Mouse (Mus musculus): ENCODE measurements around the gene Eif5a.
A peak's percentile ranks its signal among the peaks of the same experiment; 100 is the strongest.

Eif5a gene

DNA sequence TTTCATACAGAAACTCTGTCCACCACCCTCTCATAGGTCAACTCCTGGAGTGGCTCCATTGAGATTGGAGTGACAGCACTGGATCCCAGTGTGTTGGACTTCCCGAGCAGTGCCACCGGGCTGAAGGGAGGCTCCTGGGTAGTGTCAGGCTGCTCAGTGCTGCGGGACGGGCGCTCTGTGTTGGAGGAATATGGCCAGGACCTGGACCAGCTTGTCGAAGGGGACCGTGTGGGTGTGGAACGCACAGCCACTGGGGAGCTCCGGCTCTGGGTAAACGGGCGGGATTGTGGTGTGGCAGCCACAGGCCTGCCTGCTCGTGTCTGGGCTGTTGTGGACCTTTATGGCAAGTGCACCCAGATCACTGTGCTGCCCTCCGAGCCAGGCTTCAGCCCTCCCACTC lies 18.8 kb downstream of the Eif5a start:
- DNase-seq (ENCODE audit: low spot score), result no peak

DNA sequence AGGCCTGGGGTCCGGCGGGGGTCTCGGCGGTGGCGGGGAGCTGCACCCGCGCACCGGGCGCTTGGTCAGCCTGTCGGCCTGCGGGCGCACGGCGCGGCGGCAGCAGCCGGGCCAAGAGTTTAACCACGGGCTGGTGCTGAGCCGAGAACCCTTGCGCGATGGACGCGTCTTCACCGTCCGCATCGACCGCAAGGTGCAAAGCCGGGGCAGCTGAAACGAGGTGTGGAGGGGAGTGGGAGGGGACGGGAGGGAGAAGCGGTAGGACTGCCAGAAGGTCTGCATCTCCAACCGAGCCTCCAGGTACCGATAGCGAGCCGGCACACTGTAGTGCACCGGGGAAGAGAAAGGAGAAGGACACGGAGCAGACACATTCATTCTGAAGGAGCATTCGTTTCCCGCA lies 19.8 kb downstream of the Eif5a start:
- no peak for DNase-seq (ENCODE audit: low spot score)

DNA sequence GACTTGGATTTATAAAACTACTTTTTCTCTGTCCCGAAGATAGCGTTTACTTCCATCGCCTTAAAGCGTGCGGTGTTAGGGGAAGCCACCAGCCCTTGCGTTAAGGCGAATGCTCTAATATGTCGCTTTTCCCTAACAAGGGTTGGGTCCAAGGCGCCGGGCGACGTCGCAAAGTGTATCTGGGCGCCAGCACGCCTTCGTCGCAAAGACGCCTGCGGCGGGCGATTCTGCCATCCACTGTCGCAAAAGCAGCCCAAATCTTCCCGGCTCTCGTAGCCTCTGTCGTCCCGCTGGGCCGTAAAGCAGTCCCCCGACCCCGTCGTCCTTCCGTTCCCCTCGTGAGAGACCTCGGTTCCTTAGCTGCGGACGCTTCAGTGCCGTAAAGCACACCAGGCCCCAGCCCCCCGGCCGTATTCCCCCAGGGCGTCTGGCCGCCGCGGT lies 20.3 kb downstream of the Eif5a start:
- DNase-seq (ENCODE audit: low spot score), result peak; percentile 90

DNA sequence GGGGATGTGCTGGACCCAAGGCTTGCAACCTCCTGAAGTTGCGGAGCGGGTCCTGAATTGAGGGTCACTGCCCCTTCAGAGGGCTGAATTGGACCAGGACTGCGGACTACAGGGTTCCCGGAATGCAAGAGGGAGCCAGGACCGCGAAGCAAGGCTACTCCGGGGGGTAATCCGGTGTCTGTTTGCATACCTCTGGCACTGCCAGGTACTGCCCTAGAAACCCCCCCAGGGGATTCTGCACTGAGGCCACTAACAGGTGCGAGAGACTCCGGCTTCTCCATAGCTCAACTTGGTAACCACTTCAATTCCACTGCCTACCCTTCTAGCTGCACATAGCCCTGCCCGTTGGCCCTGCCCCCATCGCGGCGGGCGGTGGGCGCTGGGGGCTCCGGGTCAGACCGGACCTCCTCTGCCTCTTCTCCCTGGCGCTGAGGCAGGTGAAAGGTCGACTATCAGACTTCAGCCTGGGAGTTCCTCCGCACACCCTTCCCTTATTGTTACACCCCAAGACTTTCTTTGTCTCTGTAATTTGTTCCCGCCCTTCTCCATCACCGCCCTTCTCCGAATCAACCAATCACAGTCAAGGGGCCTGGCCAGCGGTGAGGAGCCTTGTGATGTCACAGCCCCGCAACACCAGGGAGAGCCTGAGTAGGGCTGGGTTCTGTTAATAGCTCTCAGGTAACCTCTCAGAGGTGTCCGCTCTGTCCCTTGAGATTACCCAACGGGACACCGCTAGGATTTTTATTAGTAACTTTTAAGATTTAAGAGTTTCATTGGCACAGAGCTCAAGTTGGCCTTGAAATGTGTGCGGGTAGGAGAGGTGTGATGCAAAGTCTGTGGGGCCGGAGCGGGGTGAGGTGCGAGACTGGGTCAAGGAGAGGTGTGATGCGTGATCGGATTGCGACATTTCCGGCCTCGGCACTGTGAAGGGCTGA lies 21.0 kb downstream of the Eif5a start, which contains the start of the genes 2810408A11Rik and Neurl4:
2810408A11Rik (minus strand) TSS at position 517 of the 935 bp plus-strand sequence.
Neurl4 (plus strand) TSS at position 602 of the 935 bp plus-strand sequence.
- peak; percentile 84 for DNase-seq (ENCODE audit: low spot score)

DNA sequence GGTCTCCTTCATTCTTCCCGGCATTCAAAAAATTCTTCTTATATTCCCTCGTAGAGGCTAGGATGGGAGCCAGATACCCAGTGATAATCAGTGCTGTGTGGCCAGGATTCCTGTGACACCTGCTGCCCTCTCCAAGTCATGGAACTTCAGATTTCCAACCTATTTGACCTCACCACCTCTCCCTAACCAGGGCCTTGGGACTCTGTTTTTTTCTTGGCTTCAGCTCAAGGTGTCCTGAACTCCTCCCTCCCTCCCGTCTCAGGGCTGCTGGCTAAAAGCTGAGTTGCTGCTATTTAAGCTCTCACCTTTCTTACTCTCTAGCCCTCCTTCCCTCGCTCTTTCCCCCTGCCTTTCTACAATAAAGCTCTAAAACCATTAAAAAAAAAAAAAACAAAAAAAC lies 21.9 kb downstream of the Eif5a start:
- no peak for DNase-seq (ENCODE audit: low spot score)

DNA sequence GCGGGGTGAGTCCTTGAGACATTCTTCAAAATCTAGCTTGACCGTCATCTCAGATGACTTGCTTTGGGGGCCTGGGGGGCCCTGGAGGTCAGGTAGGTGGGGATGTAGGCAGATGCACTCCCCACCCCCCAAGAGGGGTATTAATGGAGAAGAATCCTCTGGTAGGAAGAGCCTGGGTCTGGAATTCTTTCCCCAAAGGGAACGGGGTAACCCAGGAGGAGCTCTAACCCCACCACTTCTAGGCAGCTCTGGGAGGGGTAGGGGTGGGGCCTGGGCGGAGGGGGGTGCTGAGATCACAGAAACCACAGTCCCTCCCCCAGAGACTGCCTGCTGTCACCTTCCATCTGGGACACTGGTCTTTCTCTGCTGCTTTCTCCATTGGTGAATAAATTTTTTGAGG lies 26.5 kb downstream of the Eif5a start, which contains the start of gene Acap1:
Acap1 (minus strand) TSS at position 249 of the 400 bp plus-strand sequence.
- DNase-seq (ENCODE audit: low spot score), result no peak

DNA sequence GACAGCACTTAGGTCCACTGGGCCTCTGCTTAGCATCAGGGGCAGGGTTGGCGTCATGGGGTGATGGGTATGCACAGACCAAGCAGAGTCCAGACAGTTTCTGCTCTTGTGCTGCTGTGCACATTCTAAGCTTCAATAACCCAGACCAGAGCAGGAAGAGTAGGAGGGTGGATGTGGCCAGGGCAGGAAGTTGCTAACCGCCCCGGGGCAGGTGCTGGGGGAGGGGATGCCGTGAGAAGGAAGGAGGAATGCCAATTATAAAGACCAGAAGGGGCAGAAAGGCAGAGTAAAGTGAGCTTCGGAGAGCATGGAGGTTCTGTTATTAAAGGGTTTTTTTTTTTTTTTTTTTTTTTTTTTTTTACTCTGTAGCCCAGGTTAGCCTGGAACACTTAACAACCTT lies 27.1 kb downstream of the Eif5a start:
- no peak for DNase-seq (ENCODE audit: low spot score)

DNA sequence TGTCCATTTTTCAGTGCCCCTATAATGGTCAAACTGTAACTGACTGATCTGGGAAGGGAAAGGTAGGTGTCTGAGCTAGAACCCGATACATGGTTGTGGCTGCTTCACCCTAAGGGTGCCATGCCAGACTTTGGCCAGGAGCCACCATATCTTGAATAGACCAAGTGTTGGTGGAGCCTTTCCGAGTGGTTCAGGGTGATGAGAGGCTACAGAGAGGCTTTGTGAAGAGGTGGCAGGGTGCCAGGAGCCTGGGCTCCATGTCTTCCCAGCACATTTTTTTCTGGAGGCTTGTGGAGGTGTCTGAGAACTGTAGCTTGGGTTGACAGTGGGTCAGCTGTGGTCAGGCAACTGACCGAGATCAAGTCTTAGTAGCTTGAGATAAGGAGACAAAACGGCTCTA lies 30.3 kb downstream of the Eif5a start:
- peak; percentile 79 for DNase-seq (ENCODE audit: low spot score)

DNA sequence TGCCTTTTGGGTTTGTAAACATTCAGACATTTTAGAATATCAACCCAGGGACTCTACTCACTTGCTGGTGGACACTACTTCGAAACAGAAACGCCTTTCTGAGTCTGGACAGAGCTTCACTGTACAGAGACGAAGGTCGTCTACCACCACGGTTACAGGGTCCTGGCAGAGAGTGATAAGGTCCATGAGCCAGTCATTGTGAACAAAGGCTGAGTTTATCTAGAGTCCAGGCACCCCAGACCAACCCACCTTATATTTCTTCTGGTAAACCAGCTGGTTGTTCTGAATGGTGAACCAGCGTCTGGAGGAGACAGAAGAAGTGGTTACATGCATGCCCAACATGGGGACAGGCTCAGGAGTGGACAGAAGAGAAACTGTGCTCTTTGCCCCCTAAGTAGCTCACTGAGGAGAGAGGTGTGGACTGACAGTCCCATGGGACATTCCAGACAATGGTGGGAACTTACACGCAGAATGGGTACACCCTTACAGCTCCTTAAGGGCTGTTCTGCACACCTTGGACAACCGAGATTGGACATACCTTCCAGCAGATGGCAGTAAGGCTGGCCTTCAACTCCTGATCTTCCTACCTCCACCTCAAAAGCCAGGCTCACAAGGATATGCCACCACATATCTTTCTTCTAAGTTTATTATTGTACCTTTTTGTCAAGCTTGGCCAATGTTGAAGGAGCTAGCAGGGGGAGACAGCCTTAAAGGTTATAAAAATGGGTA lies 34.7 kb downstream of the Eif5a start:
- DNase-seq (ENCODE audit: low spot score), result no peak

DNA sequence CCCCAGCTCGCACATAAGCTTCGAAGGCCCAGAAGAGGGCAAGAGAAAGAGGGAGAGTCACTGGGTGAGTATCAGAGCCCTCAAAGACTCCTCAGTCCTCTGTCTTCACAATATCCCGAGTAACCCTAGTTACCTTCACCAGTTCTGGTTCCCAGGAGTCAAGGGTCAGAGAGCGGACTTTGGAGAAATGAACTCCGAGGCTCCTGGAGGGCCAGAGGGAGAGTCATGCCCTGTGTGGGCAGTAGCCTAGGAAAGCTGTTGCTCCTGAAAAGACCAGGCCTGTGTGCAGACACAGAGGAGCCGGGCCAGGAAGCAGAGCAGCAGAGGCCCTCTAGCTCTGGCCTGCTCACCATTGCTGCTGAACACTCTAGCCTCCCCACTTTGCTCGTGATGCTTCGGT lies 37.1 kb downstream of the Eif5a start:
- no peak for DNase-seq (ENCODE audit: low spot score)

DNA sequence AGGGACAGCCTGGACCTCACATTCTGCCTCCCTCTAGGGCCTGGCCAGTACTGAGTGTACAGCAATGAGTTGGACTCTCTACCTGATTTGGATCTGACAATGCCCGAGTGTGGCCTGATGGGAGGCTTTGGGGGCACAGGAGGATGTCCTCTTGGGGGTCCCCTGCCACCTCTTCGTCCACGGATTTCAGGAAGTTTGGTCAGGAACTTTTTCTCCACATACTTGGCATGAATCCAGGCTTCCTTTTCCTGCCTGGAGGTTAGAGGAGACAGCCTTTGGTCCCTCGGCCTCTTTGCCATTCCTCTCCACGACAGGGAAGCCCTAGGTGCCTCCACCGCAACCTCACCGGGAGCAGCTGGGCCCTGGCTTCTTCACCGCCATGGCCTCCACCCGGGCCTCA lies 37.5 kb downstream of the Eif5a start:
- DNase-seq (ENCODE audit: low spot score), result no peak

DNA sequence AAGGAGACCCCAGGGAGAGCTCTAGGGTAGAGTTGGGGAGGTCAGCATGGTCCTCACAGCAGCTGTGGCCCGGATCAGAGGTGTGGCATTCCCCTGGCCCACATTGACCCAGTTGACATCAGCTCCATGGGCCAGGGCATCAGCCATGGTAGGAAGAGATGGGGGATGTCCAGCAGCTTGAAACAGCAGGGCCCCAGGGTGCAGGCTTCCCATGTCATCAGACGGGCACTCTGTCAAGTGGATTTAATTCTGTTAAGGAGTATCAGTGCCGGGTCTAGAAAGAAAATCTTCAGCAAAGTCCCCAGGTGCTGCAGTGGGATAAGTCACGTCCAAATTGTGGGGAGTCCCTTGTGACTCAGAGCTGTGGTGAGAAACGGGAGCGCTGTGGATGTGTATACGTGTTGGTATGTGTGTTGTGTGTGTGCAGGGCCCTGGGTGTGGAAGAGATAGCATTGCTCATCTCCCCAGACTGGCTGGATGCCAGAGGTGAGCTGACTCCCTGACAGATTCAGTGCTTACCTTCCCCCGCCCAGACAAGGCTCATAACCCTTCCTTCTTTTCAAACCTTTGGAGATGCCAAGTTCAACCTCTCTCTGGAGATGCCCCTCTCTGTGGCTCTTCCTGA lies 38.1 kb downstream of the Eif5a start:
- DNase-seq (ENCODE audit: low spot score), result no peak

DNA sequence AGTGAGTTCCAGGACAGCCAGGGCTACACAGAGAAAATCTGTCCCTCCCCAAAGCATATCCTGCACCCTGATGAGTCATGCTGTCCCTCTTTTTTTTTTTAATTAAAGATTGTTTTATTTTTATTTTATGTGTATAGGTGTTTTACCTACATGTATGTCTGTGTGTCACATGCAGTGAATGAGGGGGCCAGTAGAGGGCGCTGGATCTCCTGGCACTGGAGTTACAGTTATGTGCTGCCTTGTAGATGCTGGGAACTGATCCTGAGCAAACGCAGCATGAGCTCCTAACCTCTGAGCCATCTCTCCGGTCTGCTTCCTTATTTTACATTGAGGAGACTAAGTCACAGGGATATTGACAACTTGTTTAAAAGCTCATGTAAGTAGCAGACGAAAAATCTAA lies 38.7 kb downstream of the Eif5a start:
- DNase-seq (ENCODE audit: low spot score), result peak; percentile 70

DNA sequence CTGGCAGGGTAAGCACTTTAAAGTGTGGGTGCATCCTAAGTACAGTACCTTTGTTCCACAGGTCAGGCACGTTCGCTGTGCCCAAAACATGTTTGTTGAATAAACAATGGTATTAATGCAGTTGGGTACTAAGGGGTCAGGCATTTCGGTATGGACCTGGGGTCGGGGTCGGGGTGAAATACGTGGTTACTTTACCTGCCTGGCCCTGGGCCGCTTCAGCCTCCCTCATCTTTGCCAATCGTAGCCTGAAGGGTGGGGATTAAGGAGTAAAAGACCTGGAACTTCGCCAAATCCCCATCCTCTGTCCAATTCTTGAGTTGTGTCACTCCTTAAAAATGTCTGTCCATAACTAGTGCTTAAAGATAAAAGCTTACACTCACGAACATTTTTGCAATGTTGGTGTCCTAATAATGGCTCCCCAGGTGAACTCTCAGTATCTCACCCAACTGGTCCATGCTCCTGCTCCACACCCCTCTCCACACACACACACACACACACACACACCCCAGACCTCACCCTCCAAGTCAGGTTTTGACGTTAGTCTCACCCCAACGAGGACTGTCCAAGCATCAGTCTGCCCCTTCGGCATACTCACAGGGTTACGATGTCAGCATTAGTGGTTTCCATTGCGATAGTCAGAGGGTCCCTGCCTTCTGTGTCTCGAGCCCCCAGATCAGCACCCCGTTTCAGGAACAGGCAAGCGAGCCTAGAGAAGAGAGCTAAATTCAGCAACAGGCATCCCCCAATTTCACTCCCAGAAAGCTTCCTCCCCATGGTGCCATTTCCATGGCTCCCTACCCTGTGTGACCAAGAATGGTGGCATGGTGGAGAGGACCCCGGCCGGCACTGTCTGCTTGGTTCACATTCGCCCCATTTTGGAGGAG lies 39.7 kb downstream of the Eif5a start:
- DNase-seq (ENCODE audit: low spot score), result no peak

DNA sequence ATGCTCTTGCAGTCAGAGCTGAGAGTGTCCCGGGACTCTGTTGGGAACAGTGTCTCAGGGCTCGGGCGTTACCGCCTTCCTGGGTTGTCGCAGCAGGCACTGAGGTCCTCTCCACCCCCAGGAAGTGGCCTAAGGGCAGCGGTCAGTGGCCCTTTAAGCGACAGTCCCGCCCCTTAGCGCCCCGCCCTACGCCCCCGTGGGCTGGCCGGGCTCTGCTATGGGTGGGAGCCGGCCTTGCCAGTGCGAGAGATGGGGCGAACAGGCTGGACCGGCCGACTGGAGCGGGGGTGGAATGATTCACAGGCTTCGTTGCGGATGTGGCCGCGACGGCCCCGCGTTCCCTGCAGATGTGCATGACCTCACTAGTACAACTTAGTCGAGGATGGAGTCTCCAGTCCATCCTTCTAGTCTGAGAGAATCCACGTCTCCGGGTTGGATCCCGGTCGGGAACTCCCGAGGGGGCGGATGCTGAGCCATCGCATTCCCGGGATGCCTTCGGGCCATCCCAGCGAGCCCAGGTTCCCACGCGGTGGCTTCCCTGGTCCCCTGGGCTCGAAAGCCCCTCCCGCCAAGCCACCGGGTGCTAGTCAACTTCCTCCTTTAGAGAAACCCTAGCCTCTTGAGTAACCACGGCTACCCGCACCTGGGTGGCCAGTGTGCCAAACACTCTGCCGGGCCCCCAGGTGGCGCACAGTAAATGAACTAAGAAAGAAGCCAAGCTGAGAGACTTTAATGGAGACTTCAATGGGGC lies 40.7 kb downstream of the Eif5a start, which contains the start of gene Kctd11:
Kctd11 (minus strand) TSS at position 554 of the 751 bp plus-strand sequence.
- peak; percentile 90 for DNase-seq (ENCODE audit: low spot score)

DNA sequence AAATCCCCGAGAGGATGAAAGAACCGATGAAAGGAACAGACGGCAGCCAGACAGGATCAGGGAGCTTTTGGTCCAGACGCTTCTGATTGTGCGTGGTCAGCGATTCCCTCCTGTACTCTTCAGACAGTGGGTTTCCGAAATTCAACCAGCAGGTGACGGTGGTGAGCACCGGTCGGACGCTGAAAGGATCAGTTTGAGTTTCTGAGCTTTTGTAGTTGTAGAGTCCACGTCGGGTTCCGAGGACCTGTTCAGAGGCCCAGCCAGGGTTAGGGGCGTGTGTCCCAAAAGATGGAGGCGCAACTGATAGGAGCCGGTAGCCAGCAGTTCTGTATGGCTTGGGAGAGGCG lies 41.3 kb downstream of the Eif5a start:
- DNase-seq (ENCODE audit: low spot score), result peak; percentile 83

DNA sequence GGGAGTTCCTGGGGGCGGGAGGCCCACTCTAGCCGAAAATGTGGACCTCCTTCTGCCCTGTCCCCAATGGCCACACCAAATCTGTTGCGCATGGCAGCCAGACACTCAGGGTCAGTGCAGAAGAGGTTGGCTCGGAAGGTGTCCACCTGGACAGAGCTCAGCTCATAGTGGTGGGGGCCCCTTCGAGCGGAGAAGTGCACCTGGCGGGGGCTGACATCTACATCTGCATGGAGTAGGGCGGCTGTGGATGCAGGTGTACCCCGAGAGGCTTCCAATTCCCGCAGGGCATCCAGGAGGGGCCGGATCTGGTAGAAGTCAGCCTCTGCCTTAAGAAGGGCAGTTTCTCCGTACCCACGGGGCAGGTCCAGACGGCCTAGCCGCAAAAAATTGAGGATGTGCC lies 42.0 kb downstream of the Eif5a start:
- DNase-seq (ENCODE audit: low spot score), result no peak

DNA sequence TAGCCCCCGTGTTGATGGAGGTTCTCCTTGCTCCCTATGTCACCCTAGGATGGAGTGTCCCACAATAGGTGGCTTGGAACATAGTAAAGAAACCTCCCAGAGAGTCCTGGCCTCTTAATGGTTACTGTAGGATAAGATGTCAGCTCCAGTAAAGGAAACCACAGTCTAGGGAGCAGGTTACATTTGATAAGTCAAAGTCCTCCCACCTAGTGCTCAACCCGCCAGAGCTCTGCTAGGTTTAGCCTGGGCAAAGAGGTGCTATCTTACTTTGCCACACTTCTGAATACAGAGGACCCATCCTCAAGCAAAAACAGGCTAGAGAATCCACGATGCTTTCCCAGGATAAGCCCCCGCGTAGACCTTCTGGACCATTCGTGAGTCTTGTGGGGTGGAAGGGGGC lies 42.8 kb downstream of the Eif5a start:
- no peak for DNase-seq (ENCODE audit: low spot score)

DNA sequence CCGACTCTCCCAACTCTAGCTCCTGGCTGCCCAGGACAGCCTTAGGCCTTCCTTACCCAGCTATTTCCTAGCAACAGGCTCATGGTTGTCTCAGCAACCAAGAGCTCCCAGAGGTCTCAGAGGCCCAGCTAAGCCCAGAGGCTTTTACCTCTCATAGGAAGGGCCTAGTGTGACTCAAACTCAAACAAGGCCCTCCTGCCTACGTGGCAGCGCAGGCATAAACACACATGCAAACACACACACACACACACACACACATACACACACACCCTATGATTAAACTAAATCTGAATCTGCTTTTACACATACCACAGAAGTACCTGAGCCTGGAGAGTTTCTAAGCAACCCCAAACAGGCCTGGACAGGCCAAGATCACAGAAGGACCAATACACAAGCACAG lies 43.4 kb downstream of the Eif5a start:
- no peak for DNase-seq (ENCODE audit: low spot score)

DNA sequence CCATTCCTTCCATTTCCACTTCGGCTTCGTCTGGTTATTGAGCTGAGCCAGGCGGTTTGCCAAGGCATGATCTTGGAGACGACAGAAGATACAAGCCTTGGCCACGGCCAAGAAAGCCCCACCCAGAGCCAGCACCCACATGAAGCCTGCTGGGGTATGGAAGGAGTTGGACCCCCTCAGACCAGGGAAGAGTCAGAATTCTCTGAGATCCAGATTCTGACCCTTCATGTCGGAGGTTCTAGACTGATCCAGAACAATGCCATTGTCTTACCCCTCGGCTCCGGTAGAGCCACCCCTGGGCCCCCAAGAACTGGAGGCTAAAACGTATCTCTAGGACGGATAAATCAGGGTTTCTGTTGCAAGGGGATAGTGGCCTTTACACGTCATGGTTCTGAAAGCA lies 43.9 kb downstream of the Eif5a start, which contains the start of gene Tmem95:
Tmem95 (minus strand) TSS at position 141 of the 400 bp plus-strand sequence.
- DNase-seq (ENCODE audit: low spot score), result no peak

DNA sequence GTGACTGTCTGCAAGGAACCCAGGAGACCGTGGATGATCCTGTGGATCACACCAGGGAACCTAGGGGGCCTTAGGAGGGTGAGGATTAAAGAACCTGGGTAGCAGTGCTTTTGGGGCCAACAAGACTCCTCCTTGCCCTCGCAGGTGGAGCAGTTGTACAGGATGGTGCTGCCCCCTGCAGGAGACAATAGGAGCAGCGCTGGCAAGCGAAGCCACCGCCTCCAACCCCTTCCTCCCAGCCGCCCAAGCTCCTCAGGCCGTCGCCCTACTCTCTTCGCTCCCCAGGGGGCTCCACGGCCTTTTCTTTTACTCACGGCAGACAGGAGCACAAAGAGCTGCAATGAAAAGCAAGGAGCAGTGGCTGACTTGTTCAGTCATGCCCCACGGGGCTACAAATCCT lies 44.9 kb downstream of the Eif5a start:
- peak; percentile 93 for DNase-seq (ENCODE audit: low spot score)

All from testis, postnatal 10 days (tissue).